Mouse (Mus musculus): ENCODE measurements at regions not wholly inside any gene's neighbourhood (a gene's known extent, or its start where the extent isn't known, plus 50 kb on each side); places are given as distances from the start of the nearest gene placed in this dataset.

DNA sequence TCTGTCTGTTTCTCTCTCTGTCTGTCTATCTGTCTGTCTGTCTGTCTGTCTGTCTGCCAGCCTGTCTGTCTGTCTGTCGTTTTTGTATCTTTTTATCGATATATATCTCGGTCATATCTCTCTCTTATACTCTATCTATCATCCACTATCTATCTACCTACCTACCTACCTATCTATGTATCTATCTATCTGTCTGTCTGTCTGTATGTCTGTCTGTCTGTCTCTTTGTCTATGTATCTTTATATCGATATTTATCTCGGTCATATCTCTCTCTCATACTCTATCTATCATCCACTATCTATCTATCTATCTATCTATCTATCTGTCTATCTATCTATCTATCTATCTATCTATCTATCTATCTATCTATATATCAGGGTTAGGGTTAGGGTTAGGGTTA lies 533.9 kb downstream of the Zfy1 start:
- H3K27ac ChIP-seq (replicated peaks; ENCODE audit: low read depth, low read length): no peak overlapping the region
- H3K27me3 ChIP-seq (ENCODE audit: control insufficient read depth, insufficient read depth, low read length): no peaks in the 10 kb centered on the region
- 96% methylated on average over 2 of the region's 5 CpGs for WGBS
- H3K9ac ChIP-seq (replicated peaks; ENCODE audit: low read length): no peak overlapping the region
- ATAC-seq (ENCODE audit: low FRiP score, low TSS enrichment) (peak; percentile 24; the same call in 1 of the 2 replicates), DNase-seq (no peak)
- no peaks in the 10 kb centered on the region for H3K4me1 ChIP-seq (ENCODE audit: control insufficient read depth, insufficient read depth, low read length)
- H3K9me3 ChIP-seq (ENCODE audit: control insufficient read depth, low read length): peaks cover 4% of the 10 kb centered on the region
- H3K4me2 ChIP-seq (ENCODE audit: low read length): no peak overlapping the region
- H3K36me3 ChIP-seq (ENCODE audit: control insufficient read depth, insufficient read depth, low read length): no peaks in the 10 kb centered on the region
- H3K4me3 ChIP-seq (replicated peaks; ENCODE audit: low read depth, low read length): no peak overlapping the region

Data from midbrain, embryonic 14.5 days (tissue).